ENCODE assay signal across 8 mouse cellular contexts in genomic region chr7:65497733-65498583, GRCm38 (mm10). TPM values are rescaled to one million over a fixed set of nuclear protein-coding genes. Genes with fewer than 3 reads are reported as not detected.
DNase-seq lines count a peak whose midpoint lies in the region; ATAC-seq and TF ChIP-seq lines count a peak whose summit lies in the region.

No protein-coding gene starts in this region.

- no peak overlapping the region for H3K9ac ChIP-seq in heart, adult 2 months (ENCODE audit: low read depth, low read length)
- H3K9ac ChIP-seq in midbrain, embryonic 15.5 days, result no peak overlapping the region
- no peak overlapping the region for H3K9ac ChIP-seq in stomach, embryonic 16.5 days (ENCODE audit: low read length)

- no peak overlapping the region for H3K4me2 ChIP-seq in midbrain, embryonic 15.5 days
- H3K4me2 ChIP-seq in stomach, embryonic 16.5 days (ENCODE audit: low read depth, low read length), result no peak overlapping the region

- peak; percentile 74; the same call in 1 of the 2 replicates for TF ChIP-seq EP300 in heart, adult 2 months (IDR thresholded peaks at IDR 0.05; ENCODE audit: insufficient read depth, low read depth, low read length)

- peak; percentile 37; the same call in 1 of the 2 replicates for ATAC-seq in midbrain, embryonic 15.5 days (replicated peaks)
- peak; percentile 66 for ATAC-seq in stomach, embryonic 16.5 days (ENCODE audit: insufficient read depth, low FRiP score)

- no peak for TF ChIP-seq POLR2A in spleen, adult 2 months (IDR thresholded peaks at IDR 0.05; ENCODE audit: low read depth, low read length)
- TF ChIP-seq POLR2A in heart, adult 2 months (IDR thresholded peaks at IDR 0.05; ENCODE audit: insufficient read depth, low read depth, low read length), result no peak

- intact Hi-C loops in heart, adult 2 months (cut with DNase I), result loop anchor here (1.0 kb wide), 1 partner anchor 179 kb away; no protein-coding TSS in a partner anchor
- intact Hi-C loops in left cerebral cortex, postnatal 4 days (cut with DNase I), result no loop called here

- H3K27ac ChIP-seq in spleen, adult 2 months (ENCODE audit: insufficient read depth, low read length), result no peak overlapping the region
- no peak overlapping the region for H3K27ac ChIP-seq in embryonic facial prominence, embryonic 10.5 days (replicated peaks)
- H3K27ac ChIP-seq in heart, adult 2 months, result no peak overlapping the region
- H3K27ac ChIP-seq in midbrain, embryonic 15.5 days, result no peak overlapping the region
- no peak overlapping the region for H3K27ac ChIP-seq in stomach, embryonic 16.5 days (ENCODE audit: low read length)

- H3K4me1 ChIP-seq in spleen, adult 2 months (ENCODE audit: control insufficient read depth, insufficient read depth, insufficient read length), result no peaks in the 10 kb centered on the region
- no peaks in the 10 kb centered on the region; the same call in 1 of the 2 replicates for H3K4me1 ChIP-seq in embryonic facial prominence, embryonic 10.5 days
- H3K4me1 ChIP-seq in heart, adult 2 months (ENCODE audit: control insufficient read depth, insufficient read depth, low read length), result peaks cover 1% of the 10 kb centered on the region; the same call in 1 of the 2 replicates
- no peaks in the 10 kb centered on the region for H3K4me1 ChIP-seq in midbrain, embryonic 15.5 days
- no peaks in the 10 kb centered on the region for H3K4me1 ChIP-seq in stomach, embryonic 16.5 days (ENCODE audit: control insufficient read depth, insufficient read depth, low read length)

- H3K4me3 ChIP-seq in spleen, adult 2 months (ENCODE audit: extremely low read depth, insufficient read depth, insufficient read length), result no peak overlapping the region
- no peak overlapping the region for H3K4me3 ChIP-seq in embryonic facial prominence, embryonic 10.5 days
- H3K4me3 ChIP-seq in heart, adult 2 months, result no peak overlapping the region
- no peak overlapping the region for H3K4me3 ChIP-seq in midbrain, embryonic 15.5 days
- H3K4me3 ChIP-seq in stomach, embryonic 16.5 days (replicated peaks; ENCODE audit: low read length), result no peak overlapping the region

- peak; percentile 20; the same call in 1 of the 2 replicates for TF ChIP-seq CTCF in spleen, adult 2 months (IDR thresholded peaks at IDR 0.05; ENCODE audit: extremely low read depth, insufficient read depth, insufficient read length, insufficient replicate concordance)
- TF ChIP-seq CTCF in heart, adult 2 months (IDR thresholded peaks at IDR 0.05), result peak; percentile 98

- no peak for DNase-seq in spleen, adult 2 months (ENCODE audit: low read depth in 1 of 2, low spot score in 2 of 2)
- DNase-seq in spleen, postnatal 36 days (ENCODE audit: low spot score in 2 of 2), result no peak
- peak; percentile 78 for DNase-seq in embryonic facial prominence, embryonic 10.5 days (ENCODE audit: low spot score)
- peak; percentile 70 to 84 for DNase-seq in heart, adult 2 months
- peak; percentile 72 for DNase-seq in kidney, adult 18-20 months
- DNase-seq in left cerebral cortex, postnatal 4 days, result peak; percentile 75

- 0 out of 2 replicates have a peak, but pooled peaks cover 4% of the 10 kb centered on the region for H3K9me3 ChIP-seq in embryonic facial prominence, embryonic 10.5 days
- H3K9me3 ChIP-seq in midbrain, embryonic 15.5 days, result no peaks in the 10 kb centered on the region
- H3K9me3 ChIP-seq in stomach, embryonic 16.5 days (replicated peaks; ENCODE audit: control insufficient read depth, low read length), result no peaks in the 10 kb centered on the region

- H3K27me3 ChIP-seq in spleen, adult 2 months (ENCODE audit: control insufficient read depth, insufficient read depth, low read length), result no peaks in the 10 kb centered on the region
- H3K27me3 ChIP-seq in embryonic facial prominence, embryonic 10.5 days (replicated peaks; ENCODE audit: low read depth, poor library complexity, severe bottlenecking), result no peaks in the 10 kb centered on the region
- H3K27me3 ChIP-seq in heart, adult 2 months (ENCODE audit: control insufficient read depth, insufficient read depth, low read length), result no peaks in the 10 kb centered on the region
- H3K27me3 ChIP-seq in midbrain, embryonic 15.5 days (replicated peaks), result no peaks in the 10 kb centered on the region
- H3K27me3 ChIP-seq in stomach, embryonic 16.5 days (ENCODE audit: control insufficient read depth, insufficient read depth, low read length), result no peaks in the 10 kb centered on the region

- WGBS in spleen, adult 2 months, result 56% methylated on average over 12 of the region's 12 CpGs
- WGBS in embryonic facial prominence, embryonic 10.5 days, result 56% methylated on average over 12 of the region's 12 CpGs
- WGBS in heart, adult 2 months, result 46% methylated on average over 12 of the region's 12 CpGs
- WGBS in midbrain, embryonic 15.5 days, result 50% methylated on average over 12 of the region's 12 CpGs
- WGBS in stomach, embryonic 16.5 days, result 51% methylated on average over 12 of the region's 12 CpGs

- no peaks in the 10 kb centered on the region for H3K36me3 ChIP-seq in spleen, adult 2 months (ENCODE audit: control insufficient read depth, insufficient read depth, low read length)
- no peaks in the 10 kb centered on the region for H3K36me3 ChIP-seq in embryonic facial prominence, embryonic 10.5 days (replicated peaks)
- H3K36me3 ChIP-seq in heart, adult 2 months (ENCODE audit: control insufficient read depth, insufficient read depth, low read length), result no peaks in the 10 kb centered on the region
- no peaks in the 10 kb centered on the region for H3K36me3 ChIP-seq in midbrain, embryonic 15.5 days (replicated peaks)
- no peaks in the 10 kb centered on the region for H3K36me3 ChIP-seq in stomach, embryonic 16.5 days (ENCODE audit: control insufficient read depth, insufficient read depth, low read length)

- H3K79me2 ChIP-seq in heart, adult 2 months (replicated peaks; ENCODE audit: control insufficient read depth, insufficient read depth, low read length), result no peaks in the 10 kb centered on the region

RNA-seq across cellular contexts. Expression of gene Tjp1, which starts 29.6 kb away (rescaled TPM):
- polyA plus RNA-seq in spleen, adult 2 months (2012; rRNA removed), result 2.3 TPM in 2 replicates
- 23.3 and 24.3 TPM in 2 replicates for polyA plus RNA-seq in embryonic facial prominence, embryonic 10.5 days (2016; fragmentation: Nextera tagmentation; extraction: Ambion mirVana)
- 10 to 100 TPM; 87.9 to 99.7 TPM for total RNA-seq in heart, adult 2 months (2021)
- polyA plus RNA-seq in heart, adult 2 months (2012; rRNA removed), result 21.7 and 44.4 TPM in 2 replicates
- 100 to 1,000 TPM; 101 to 110 TPM for total RNA-seq in left cerebral cortex, postnatal 4 days (2021)
- 31.3 and 33.9 TPM in 2 replicates for polyA plus RNA-seq in midbrain, embryonic 15.5 days (2015; fragmentation: Nextera tagmentation; extraction: Ambion mirVana)
- polyA plus RNA-seq in stomach, embryonic 16.5 days (2015; fragmentation: Nextera tagmentation; extraction: Ambion mirVana), result 21.1 and 22.1 TPM in 2 replicates

Comparison
In these comparisons a context has a peak if more than half of its experiments do, and no peak if none do; other contexts are left out.
1. DNase-seq: peak in embryonic facial prominence, embryonic 10.5 days (single experiment), heart, adult 2 months (2 of 2), kidney, adult 18-20 months (single experiment) and left cerebral cortex, postnatal 4 days (single experiment); none in spleen, adult 2 months (0 of 2) and spleen, postnatal 36 days (0 of 2).